Mouse (Mus musculus): ENCODE data around the gene Rtn4ip1.

DNA sequence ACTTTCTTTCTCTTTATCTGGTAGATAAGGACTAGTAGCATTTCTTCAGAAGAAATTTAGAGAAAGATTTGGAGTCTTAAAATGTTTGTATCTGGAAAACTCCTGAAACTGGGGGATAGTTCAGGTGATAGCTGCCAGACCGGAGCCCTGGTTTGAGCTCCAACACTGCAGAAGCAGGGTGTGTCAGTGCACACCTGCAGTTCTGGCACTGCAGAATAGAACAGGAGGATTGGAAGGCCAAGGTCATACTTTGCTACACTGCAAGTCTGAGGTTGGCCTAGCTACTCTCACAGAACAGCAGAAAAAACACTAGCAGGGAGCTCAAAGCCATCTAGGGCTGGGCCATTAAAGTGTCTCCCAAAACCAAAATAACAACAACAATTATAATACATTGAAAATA is 3.0 kb downstream of the Rtn4ip1 start:
- TF ChIP-seq CTCF (IDR thresholded peaks at IDR 0.05; ENCODE audit: low read depth, low read length) (no peak), EP300 (IDR thresholded peaks at IDR 0.05; ENCODE audit: insufficient read depth, low read depth, low read length) (no peak), POLR2A (IDR thresholded peaks at IDR 0.05; ENCODE audit: insufficient read depth, low read length) (no peak)
